Mouse (Mus musculus) heart, postnatal 0 days (tissue): ENCODE data around the gene Rbm47.

ENCODE experiments used
- CTCF ChIP-seq: IDR thresholded peaks from 2 replicates; pipeline ENCODE4 v1.5.1; 2016; ENCODE audit warnings: antibody characterized with exemption, control low read depth, low read depth
- EP300 ChIP-seq: IDR thresholded peaks from 2 replicates; pipeline ENCODE4 v1.6.1; 2016; ENCODE audit warnings: antibody characterized with exemption, low read depth

DNA sequence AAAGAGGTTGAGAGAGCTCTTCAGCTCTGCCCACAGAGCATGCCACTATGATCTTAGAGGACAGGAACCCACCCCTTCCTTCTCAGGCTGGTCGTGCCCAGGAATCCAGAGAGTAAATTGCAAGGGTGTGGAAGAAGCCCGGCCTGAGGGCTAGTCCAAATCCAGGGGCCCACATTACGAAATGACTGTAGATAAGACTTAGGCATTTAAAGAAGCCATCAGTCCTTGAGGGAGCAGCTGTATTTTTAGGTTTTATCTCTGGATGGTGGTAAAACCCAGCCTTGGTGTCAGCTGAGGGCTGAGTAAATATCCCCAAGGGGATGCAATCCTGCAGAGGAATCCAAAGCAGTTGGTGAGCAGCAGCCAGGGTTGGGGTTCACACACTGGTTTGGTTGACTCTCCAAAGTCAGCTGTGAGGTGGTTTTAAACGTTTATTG is 6.7 kb downstream of the Rbm47 start:
- TF ChIP-seq CTCF (no peak), EP300 (no peak)
